Mouse (Mus musculus): Measurements from ENCODE around the gene Slc22a20. TPM values are rescaled to one million over a fixed set of nuclear protein-coding genes. Genes with fewer than 3 reads are reported as not detected.

The Slc22a20 gene
- not detected for total RNA-seq (2021)
- long read RNA-seq, experiment 1: 0 reads
- long read RNA-seq, experiment 2: 0 reads

DNA sequence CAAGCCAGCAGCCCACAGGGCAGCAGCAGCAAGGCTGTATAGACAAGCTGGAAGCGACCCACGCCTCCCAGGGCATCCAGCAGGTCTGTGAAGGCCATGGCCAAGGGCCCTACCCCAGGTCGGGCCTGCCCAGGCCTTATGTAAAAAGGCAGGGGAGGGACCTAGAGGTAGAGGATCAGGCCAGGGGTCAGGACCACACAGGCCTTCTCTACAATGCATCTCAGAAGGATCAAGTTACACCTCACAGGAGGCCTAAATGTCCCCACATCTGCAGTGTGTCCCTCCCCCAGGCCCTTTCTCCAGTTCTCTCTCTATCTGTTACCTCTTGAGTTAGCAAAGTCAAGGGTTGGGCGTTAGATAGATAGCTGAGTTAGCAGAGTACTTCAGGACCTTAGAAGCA, at the start of gene Slc22a20:
Gene Slc22a20 (minus strand): TSS at position 101 of the 400 bp plus-strand sequence.
- DNase-seq: no peak

DNA sequence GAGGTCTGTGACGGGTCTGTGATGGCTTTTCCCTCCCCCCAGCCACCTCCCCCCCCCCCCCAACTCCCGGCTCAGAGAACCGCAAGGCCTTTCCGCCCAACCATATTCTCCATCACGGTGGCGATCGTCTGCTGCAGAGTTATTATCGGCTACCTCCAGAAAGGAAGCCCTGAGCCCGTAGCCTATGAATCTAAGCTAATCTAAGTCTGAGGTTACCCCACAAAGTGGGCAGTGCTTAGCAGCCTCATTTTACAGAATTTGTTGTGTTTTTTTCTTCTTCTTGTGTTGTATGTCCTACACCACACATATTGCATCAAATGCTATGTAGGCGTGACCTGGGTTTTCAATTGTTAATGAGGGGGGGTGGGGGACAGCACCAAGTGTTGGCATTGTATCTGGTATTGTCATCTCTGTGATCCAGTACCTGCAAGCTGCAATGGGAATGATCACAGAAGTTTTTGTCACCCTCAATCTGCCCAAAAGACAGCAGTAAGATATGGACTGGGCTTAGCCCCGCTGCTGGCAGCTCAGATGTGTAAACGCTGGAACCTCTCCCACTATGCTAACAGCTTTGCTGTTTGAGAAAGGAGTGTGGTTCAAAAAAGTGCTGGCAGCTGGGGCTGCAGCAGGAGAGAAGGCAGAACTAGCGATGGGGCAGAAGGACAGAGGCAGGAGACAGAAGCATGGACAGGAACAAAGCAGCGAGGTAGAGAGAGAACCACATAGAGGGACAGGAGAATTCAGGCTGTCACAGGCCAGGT, 44.8 kb upstream of the Slc22a20 start:
- no peak for DNase-seq

DNA sequence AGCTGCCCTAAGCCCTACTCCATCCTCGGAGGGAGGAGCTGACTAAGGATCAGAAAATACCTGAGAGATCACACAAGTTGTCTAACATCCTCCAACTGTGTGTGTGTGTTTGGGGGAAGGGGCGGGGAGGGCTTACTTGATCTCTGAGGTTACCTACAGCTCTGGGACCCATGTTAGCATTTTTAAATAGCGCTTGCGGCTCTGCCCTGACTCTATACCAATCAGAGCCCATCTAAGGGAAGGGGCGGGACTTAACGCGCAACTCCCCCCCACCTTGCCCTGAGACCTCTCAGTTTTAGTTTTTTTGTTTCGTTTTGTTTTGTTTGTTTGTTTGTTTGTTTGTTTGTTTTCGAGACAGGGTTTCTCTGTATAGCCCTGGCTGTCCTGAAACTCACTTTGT, 43.5 kb upstream of the Slc22a20 start:
- no peak for DNase-seq

DNA sequence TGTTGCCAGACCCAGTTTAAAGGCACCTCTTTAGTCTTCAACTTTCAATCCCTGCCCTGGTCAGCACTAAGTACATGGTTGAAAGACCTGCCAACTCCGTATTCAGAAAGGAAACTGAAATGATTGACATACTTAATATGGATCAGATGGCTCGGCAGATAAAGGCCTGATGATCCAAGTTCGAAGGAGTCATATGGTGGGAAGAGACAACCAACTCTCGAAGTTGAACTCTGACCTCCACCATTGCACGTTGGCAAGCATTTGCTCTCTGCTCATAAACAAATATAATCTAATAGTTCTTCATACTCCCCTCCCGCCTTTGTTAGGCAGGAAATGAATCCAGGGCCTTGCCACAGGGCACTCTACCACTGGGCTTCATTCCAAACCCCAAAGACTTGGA, 43.0 kb upstream of the Slc22a20 start:
- DNase-seq: no peak

DNA sequence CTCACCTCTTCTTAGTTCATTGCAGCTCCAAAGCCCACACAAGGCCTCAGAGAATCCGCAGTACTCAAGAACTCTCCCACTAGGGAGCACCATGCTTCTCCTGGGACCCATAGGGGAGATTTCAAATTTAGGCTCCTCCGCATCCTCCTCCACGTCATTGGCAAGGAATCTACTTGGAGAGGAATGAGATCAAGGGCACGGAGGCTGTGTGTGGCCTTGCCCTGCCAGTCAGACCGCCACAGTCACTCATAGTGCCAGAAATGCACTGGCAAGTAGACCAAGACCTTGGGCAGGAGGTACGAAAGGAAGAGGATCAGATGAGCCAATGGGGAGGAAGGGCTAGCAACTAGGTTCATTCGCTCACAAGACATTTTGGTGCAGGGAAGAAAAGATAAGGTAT, 38.0 kb upstream of the Slc22a20 start:
- no peak for DNase-seq

DNA sequence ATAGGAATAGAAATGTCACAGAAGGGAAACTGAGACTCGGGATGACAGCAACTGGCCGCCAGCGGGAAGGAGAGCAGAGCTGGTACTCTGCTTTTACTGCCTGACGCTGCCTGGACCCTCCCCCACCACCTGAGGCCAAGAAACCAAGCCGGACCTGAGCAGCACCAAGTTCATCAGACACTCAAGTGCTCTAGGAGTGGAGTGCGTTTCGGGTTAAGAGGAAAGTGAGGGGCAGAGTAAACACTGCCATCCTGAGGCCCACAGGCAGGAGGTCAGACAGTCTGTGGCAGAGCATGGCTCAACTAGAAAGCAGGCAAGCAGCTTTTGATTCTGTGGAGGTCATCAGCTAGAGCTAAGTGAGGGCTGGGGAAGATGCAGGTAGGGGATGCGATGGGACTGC, 37.1 kb upstream of the Slc22a20 start:
- DNase-seq: no peak

DNA sequence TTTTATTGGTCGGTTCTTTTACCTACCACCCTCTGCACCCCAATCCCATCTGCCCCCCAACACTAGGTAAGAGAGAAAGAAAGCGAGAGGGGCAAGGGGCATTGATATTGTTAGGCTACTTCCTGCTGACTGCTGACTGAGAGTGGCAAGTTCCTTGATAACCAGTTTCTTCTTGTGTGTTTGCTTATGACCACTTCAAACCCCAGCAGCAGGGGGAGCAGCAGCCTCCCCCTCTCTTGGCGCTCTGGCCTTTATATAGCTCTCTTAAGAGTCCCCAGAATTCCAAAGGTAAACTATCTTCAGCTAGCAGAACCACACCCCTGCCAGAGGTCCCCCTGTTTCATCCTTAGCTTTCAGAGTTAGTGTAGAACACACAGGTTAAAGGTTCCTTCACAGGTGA, 34.3 kb upstream of the Slc22a20 start:
- DNase-seq: no peak

DNA sequence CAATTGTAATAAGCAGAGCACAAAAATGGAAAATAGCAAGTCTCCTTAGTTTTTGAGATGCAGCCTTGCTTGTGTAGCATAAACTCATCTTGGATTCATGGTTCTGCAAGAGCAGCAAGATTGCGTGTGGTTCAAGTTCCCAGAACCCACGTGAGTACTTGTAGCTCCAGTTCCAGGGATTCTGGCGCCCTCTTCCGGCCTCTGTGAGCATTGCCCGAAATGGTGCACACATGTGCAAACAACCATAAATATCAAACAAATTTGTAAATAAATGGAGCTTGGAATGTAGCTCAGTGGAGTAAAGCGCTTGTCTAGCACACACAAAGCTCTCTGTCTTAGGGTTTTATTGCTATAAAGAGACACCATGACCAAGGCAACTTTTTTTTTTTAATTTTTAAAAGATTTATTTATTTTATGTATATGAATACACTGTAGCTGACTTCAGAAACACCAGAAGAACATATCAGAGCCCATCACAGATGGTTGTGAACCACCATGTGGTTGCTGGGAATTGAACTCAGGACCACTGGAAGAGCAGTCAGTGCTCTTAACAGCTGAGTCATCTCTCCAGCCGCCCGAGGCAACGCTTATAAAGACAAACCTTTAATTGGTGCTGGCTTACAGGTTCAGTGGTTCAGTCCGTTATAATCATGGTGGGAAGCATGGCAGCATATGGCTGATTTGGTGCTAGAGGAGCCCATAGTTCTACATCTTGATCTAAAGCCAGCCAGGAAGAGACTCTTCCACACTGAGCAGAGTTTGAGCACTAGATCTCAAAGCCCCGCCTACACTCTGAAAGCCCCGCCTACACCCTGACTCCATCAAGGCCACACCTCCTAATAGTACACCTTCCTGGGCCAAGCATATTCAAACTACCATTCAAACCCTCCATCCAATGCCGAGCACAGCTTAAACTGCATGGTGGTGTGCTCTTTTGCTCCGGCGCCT, 32.5 kb upstream of the Slc22a20 start:
- DNase-seq: peak; percentile 84 to 95

DNA sequence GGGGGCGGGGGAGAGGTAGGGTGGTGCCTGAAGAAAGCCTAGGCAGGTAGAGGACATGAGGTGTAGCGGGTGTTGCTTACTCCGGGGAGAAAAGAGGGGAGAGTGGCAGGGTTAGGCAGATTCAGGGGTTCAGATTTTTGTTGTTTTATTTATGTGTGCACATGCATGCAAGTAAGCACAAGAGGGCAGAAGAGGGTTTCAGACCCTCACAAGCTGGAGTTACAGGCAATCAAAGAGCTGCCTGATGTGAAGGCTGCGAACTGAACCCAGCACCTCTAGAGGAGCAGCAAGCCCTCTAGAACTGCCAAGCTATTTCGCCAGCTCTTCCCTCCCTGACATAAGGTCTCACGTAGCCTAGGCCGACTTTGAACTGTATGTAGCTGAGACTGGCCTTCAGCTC, 30.6 kb upstream of the Slc22a20 start:
- DNase-seq: no peak

DNA sequence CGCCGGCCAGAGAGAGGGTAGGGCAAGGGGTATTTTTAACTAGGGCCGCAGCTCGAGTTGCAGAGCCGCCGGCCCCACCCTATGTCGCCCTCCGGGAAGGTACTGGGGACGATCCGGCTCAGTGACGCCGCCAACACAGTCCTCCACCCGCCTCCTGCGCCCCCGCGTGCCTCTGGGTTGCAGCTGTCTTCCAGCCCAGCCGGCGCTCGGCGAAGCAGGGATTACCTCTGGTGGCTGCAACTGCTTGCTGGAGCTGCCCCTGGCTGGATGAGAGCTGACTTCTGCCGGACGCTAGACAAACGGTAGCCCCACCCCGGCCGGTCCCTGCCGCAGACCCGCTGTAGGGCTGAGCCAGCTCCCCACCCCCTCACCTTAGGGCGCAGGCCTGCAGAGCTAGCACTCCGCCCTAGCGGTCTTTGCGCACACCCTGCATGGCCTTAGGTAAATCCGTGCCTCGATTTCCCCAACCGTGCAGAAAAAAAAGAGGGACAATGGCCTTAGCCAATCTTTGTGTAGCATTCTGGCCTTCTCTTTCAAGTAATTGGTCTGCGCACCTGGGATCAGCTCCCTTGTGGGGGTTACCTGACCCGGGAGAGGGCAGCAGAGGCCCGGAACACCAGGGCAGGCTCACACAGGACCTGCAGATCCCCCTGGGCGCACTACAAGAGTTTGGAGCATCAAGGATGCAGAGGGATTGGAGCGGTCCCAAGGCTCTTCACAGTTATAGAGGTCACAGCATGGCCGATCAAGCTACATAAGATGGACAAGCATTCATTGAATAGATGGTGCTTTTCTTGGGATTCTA, 29.8 kb upstream of the Slc22a20 start, which contains the start of gene Capn1:
Gene Capn1 (minus strand): TSS at position 387 of the 805 bp plus-strand sequence.
- DNase-seq: peak; percentile 80 to 81

DNA sequence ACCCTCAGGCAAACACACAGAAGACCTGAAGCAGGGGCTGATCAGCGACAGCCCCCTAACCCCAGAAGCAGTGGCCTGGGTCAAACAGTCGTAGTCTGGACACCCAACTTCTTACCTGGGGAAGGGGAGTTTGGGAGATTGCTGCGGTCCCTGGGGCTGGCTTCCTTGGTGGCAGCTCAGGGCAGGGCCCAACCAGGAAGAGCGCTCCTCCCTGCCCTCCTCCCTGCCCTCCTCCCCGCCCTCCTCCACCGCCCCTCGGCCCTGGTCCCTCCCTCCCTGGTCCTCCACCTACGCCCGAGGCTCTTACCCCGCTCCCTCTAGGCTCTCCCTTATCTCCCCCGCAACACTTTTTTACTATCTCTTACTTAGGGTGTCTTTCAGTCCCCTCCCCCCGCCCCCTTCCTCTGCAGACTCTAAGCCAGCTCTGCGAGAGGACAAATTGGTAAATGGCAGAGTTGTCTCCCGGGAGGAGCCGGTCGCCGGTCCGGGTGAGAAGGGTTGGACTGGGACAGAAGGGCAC, 29.1 kb upstream of the Slc22a20 start:
- peak; percentile 62 to 63 for DNase-seq

DNA sequence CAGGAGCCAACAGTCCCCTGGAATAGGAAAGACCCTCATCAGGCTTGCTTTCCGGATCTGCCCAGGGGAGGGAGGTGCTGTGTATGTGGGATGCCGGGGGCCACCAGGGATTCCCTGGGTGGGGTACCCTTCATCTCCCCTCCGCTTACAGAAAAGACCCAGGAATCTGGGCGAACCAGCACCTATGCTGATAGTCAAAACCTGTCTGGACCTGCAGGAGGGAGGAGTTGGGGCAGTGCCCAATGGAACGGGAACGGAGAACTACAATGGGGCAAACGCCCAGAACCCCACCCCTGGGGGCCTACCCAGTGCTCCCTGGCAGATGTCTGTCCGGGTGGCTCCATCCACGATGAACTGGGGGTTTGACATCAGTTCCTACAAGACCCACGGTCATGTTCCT, 27.7 kb upstream of the Slc22a20 start:
- no peak for DNase-seq

DNA sequence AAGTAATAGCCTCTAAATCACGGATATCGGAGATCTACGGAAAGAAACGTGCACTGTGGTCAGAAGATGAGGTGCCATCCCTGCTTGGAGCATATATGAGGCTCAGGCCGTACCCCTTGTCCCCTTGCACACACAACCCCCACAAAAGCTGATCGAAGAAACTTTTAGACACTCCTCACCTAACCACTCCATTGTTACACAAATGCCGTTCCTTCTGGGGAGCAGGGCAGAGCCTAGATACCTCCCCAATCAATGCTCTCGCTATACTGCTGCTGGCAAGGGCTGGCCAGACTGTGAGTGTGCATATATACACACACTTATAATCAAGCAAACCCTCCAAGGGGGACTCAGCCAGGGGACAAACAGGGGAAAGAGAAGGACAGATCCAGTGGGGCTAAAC, 23.2 kb upstream of the Slc22a20 start:
- DNase-seq: no peak

DNA sequence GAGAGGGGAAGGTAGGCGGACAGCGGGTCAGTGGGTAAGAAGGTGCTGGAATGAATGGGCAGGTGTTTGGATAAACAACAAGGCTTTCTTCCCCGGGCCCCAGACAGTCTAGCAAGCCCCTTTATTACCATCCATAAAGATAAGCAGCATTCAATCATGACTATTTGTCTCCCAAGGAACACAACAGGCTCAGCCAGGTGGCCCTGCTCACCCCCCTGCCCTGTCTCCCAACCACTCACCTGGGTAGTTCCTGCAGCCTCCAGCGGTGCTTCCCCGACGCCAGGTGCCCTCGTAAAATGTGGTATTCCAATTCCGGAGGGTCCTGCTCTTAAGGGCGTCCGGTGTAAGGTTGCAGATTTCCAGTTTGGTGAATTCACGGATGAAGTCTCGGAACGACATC, 21.1 kb upstream of the Slc22a20 start:
- no peak for DNase-seq

DNA sequence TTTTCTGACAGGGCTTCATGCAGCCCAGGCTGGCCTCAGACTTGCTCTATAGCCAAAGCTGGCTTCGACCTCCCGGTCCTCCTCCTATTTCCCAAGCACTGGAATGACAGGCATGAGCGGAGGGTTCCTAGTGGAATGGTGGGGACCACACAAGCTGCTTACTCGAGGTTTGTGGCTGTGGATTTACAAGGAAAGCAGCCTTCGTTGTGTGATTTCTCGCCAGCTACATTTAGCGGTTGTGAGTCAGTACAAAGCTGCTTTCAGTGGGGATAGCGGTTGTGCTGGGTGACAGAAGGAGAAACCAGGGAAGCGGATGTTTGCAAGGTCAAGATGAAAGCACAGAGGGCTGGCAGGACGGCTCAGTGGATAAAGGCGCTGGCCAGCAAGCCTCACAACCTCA, 19.6 kb upstream of the Slc22a20 start:
- no peak for DNase-seq

DNA sequence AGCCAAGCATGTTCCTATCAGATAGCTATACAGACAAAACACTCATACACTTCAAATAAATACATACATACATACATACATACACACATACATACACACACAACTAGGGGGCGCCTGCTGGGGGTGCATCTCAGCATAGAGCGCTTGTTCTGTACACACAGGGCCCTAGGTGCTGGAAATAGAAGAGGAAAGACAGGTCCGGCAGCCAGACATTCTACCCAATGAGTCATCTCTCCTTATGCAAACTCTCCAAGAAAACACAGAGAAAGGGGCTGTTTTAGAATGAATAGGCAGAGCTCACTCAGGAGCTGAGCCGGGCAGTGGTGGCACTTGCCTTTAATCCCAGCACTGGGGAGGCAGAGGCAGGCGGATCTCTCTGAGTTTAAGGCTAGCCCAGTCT, 14.0 kb upstream of the Slc22a20 start:
- DNase-seq: no peak

DNA sequence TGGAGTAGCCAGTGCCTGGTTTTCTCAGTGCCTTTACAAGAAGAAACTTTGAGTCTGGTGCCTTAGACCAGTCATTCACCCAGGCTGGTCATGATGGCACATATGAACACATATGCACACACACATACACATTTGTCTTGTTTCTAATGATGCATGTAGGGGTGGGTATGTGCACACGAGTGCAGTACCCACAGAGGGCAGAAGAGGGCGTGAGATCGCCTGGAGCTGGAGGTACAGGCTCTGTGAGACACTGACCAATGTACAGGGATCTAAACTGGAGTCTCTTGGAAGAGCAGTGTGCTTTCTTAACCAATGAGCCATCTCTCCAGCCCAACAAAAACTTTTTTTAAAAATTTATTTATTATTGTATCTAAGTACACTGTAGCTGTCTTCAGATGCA, 12.2 kb upstream of the Slc22a20 start:
- DNase-seq: no peak

DNA sequence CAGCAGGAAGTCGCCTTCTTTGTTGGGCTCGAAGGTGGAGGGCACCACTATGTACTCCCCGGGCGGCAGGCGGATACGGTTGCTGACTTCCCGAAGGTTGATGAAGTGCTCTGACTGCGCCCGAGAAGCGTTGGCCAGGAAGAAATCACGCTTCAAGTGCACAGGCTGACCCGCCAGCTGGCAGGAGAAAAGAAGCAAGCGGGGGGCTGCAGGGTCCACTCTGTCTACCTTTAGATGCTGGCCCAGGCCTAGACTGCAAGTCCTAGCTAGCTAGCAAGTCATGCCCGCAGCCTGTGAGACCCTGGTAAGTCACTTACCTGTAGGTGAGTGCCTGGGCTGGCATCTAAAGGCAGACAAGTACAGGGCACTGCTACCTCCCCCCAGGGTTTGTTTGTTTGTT, 8.8 kb upstream of the Slc22a20 start:
- no peak for DNase-seq

DNA sequence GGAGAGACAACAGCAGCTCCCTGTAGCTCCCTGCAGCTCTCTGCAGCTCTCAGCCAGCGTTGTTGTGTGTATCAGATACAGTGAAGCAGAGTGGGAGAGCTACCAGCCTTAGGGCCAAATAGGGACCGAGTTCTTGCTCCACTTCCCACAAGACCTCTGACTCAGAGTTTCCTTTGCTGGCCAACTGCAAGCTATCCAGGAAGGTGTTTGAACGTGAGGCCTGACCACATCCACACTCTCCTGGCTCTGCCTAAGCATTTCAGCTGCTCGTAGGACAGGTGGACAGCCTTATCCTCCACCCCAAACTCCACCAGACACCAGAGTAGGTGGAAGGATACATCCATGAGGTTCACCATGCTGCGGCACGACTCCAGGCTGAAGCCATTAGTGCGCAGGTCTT, 6.1 kb upstream of the Slc22a20 start:
- DNase-seq: no peak

DNA sequence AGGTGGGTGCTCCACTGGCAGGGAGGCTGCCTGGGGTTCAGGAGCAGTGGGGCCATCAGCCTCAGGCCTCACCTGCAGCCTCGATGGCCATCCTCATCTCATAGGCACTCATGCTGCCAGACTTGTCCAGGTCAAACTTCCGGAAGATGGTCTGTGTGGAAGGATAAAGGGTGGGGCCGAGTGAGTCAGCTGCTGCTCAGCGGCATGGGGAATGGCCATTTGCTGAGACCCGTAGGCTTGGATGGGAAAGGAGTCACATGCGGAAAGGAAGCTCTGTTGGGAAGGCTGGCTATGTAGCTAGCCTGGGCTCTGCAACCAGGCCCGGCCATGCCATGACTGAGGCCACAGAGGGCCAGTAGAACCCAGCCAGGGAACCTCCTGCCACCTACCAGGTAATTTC, 5.5 kb upstream of the Slc22a20 start:
- DNase-seq: no peak

DNA sequence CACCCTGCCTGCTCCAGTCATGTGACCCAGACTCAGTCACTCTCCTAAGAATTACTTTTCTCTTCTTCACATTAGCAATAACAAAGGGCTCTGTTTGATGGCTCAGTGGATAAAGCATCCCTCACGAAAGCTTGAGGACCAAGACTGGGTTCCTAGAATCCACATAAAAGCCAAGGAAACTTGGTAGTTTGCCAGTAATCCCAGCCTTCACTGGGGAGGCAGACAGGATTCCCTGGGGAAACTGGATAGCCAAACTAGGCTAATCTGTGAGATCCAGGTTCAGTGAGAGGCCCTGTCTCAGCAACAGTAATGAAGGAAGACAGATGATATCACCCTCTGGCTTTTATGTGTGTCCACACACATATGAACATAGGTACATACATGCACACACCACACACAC, 5.0 kb upstream of the Slc22a20 start:
- DNase-seq: no peak

DNA sequence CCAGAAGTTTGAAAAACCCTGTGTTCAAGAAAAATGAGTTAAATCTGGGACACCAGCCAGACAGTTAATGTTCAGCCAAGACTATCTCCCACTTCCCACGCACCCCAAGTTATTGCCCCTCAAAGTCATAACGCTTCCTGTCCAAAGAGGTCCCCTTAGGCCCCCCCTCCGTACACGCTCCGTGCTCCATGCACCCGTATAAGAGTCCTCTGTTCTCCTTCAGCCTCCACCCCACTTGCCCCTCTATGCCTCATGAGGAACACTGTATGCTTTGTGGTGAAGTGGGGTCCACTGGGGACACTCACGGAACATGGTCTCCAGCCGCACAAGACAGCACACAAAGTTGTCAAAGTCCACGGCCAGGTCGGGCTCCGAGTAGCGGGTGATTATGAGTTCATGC, 4.1 kb upstream of the Slc22a20 start:
- no peak for DNase-seq

All from heart, adult 18-20 months (tissue).